Mouse (Mus musculus) common myeloid progenitor, adult 5-6 weeks (primary cell): Measurements from ENCODE around the gene Abca4. TPM values are rescaled to one million over a fixed set of nuclear protein-coding genes. Genes with fewer than 3 reads are reported as not detected.
"Not testable (repeated sequence)": the region's sequence is repeated elsewhere in the genome, so short reads cannot be mapped to it uniquely, and the experiment has no call there.

ENCODE experiments used
- ATAC-seq: replicated peaks from 2 replicates; pipeline ENCODE4 v1.8.0; 2016; ENCODE audit warnings: low read depth, mild to moderate bottlenecking, moderate TSS enrichment, inconsistent platforms; ENCODE audit not compliant: poor library complexity, severe bottlenecking
- total RNA-seq: library from RNA; stranded (forward); fragments of 200-1000, 187-1606 nt; gene quantifications from 2 replicates; pipeline ENCODE4 v1.2.3, GENCODE M21; 2017

The Abca4 gene
- total RNA-seq, 1 experiment from 2014 or later = 1.2 TPM

GRCm38 (mm10) chr3:122047921-122048861, 3.9 kb downstream of the Abca4 start:
- ATAC-seq = no peak

GRCm38 (mm10) chr3:122049158-122049557, 4.9 kb downstream of the Abca4 start:
- ATAC-seq = no peak

- ATAC-seq = no peak
Measured at GRCm38 (mm10) chr3:122058439-122059198, 14.4 kb downstream of the Abca4 start.

- no peak for ATAC-seq
Measured at GRCm38 (mm10) chr3:122062586-122062985, 18.3 kb downstream of the Abca4 start.

- no peak for ATAC-seq
Measured at GRCm38 (mm10) chr3:122064556-122065410, 20.5 kb downstream of the Abca4 start.

GRCm38 (mm10) chr3:122071769-122072168, 27.5 kb downstream of the Abca4 start:
- no peak for ATAC-seq

GRCm38 (mm10) chr3:122072646-122073571, 28.7 kb downstream of the Abca4 start:
- no peak for ATAC-seq

- ATAC-seq = no peak
Measured at GRCm38 (mm10) chr3:122073595-122073994, 29.4 kb downstream of the Abca4 start.

- ATAC-seq = no peak
Measured at GRCm38 (mm10) chr3:122074334-122074733, 30.1 kb downstream of the Abca4 start.

- ATAC-seq = peak; percentile 86
Measured at GRCm38 (mm10) chr3:122078141-122078540, 33.9 kb downstream of the Abca4 start.

GRCm38 (mm10) chr3:122079172-122079571, 34.9 kb downstream of the Abca4 start:
- no peak for ATAC-seq

GRCm38 (mm10) chr3:122081634-122082033, 37.4 kb downstream of the Abca4 start:
- ATAC-seq = not testable (repeated sequence)

- ATAC-seq = no peak
Measured at GRCm38 (mm10) chr3:122082338-122082737, 38.1 kb downstream of the Abca4 start.

GRCm38 (mm10) chr3:122085157-122085989, 41.1 kb downstream of the Abca4 start:
- ATAC-seq = no peak

GRCm38 (mm10) chr3:122088054-122088681, 43.9 kb downstream of the Abca4 start:
- ATAC-seq = no peak

GRCm38 (mm10) chr3:122090338-122090737, 46.1 kb downstream of the Abca4 start:
- ATAC-seq = peak; percentile 91

- ATAC-seq = peak; percentile 46; the same call in 1 of the 2 replicates
Measured at GRCm38 (mm10) chr3:122099713-122100112, 55.5 kb downstream of the Abca4 start.

GRCm38 (mm10) chr3:122102091-122102490, 57.8 kb downstream of the Abca4 start:
- ATAC-seq = no peak
